Mouse (Mus musculus) left cerebral cortex, adult 9 months (tissue): ENCODE results near the gene Rpl22.

ENCODE experiments used
- DNase-seq, 2 experiments: peaks; one replicate each; pipeline ENCODE4 v3.0.0; 2022; ENCODE audit warnings: low spot score in 2 of 2

The Rpl22 gene

GRCm38 (mm10) chr4:152296874-152297861, 28.4 kb upstream of the Rpl22 start, which contains the start of gene Icmt:
Icmt (plus strand) TSS chr4:152297227.
- DNase-seq: peak; percentile 93 to 98

- DNase-seq: no peak
These were observed 26.7 kb upstream of the Rpl22 start for GRCm38 (mm10) chr4:152298836-152299235.

GRCm38 (mm10) chr4:152300375-152300774, 25.2 kb upstream of the Rpl22 start:
- DNase-seq: no peak

- DNase-seq: no peak
These were observed 23.5 kb upstream of the Rpl22 start for GRCm38 (mm10) chr4:152302012-152302411.

- DNase-seq: no peak
These were observed 22.4 kb upstream of the Rpl22 start for GRCm38 (mm10) chr4:152303172-152303571.

GRCm38 (mm10) chr4:152304685-152305084, 20.9 kb upstream of the Rpl22 start:
- no peak for DNase-seq

GRCm38 (mm10) chr4:152305991-152306390, 19.6 kb upstream of the Rpl22 start:
- DNase-seq: no peak

- DNase-seq: no peak
These were observed 18.0 kb upstream of the Rpl22 start for GRCm38 (mm10) chr4:152307542-152307941.

- DNase-seq: no peak
These were observed 13.4 kb upstream of the Rpl22 start for GRCm38 (mm10) chr4:152312186-152312585.

- no peak for DNase-seq
These were observed 12.3 kb upstream of the Rpl22 start for GRCm38 (mm10) chr4:152313211-152313632.

GRCm38 (mm10) chr4:152313934-152314333, 11.6 kb upstream of the Rpl22 start:
- DNase-seq: no peak

- no peak for DNase-seq
These were observed 9.9 kb upstream of the Rpl22 start for GRCm38 (mm10) chr4:152315498-152316213.

- DNase-seq: no peak
These were observed 7.9 kb upstream of the Rpl22 start for GRCm38 (mm10) chr4:152317631-152318033.

GRCm38 (mm10) chr4:152318517-152319234, 6.9 kb upstream of the Rpl22 start, which contains the start of gene Rnf207:
Rnf207 (minus strand) TSS chr4:152318993.
- DNase-seq: peak in 1 of 2 experiments; percentile 62

- no peak for DNase-seq
These were observed 4.1 kb upstream of the Rpl22 start for GRCm38 (mm10) chr4:152321464-152321863.

GRCm38 (mm10) chr4:152324641-152325562, 640 bp upstream of the Rpl22 start:
- no peak for DNase-seq

- no peak for DNase-seq
These were observed 1.0 kb downstream of the Rpl22 start for GRCm38 (mm10) chr4:152326543-152326942.

- no peak for DNase-seq
These were observed 3.1 kb downstream of the Rpl22 start for GRCm38 (mm10) chr4:152328691-152329090.

GRCm38 (mm10) chr4:152332952-152333351, 7.4 kb downstream of the Rpl22 start:
- DNase-seq: peak in 1 of 2 experiments; percentile 73

GRCm38 (mm10) chr4:152333587-152333986, 8.0 kb downstream of the Rpl22 start:
- no peak for DNase-seq

GRCm38 (mm10) chr4:152337772-152338171, 12.2 kb downstream of the Rpl22 start:
- no peak for DNase-seq
